Mouse (Mus musculus) adrenal gland, adult 2 months (tissue): ENCODE results near the gene Gm20388. TPM values are rescaled to one million over a fixed set of nuclear protein-coding genes. Genes with fewer than 3 reads are reported as not detected.
"Not testable (repeated sequence)": the region's sequence is repeated elsewhere in the genome, so short reads cannot be mapped to it uniquely, and the experiment has no call there.

ENCODE experiments used
- DNase-seq: peaks from one replicate; pipeline ENCODE4 v3.0.0; 2021
- polyA plus RNA-seq: library from polyadenylated mRNA; depleted of rRNA; stranded (reverse); fragments of >200 nt; gene quantifications from 2 replicates; pipeline ENCODE4 v1.2.3, GENCODE M21; 2012
- total RNA-seq, 2 experiments: library from RNA; stranded (reverse); gene quantifications; 2 replicates each; pipeline ENCODE4 v1.2.3; 2021

Gene Gm20388
- total and polyA plus RNA-seq, 3 experiments, result 5.9 to 50.1 (median 9.9) TPM

DNA sequence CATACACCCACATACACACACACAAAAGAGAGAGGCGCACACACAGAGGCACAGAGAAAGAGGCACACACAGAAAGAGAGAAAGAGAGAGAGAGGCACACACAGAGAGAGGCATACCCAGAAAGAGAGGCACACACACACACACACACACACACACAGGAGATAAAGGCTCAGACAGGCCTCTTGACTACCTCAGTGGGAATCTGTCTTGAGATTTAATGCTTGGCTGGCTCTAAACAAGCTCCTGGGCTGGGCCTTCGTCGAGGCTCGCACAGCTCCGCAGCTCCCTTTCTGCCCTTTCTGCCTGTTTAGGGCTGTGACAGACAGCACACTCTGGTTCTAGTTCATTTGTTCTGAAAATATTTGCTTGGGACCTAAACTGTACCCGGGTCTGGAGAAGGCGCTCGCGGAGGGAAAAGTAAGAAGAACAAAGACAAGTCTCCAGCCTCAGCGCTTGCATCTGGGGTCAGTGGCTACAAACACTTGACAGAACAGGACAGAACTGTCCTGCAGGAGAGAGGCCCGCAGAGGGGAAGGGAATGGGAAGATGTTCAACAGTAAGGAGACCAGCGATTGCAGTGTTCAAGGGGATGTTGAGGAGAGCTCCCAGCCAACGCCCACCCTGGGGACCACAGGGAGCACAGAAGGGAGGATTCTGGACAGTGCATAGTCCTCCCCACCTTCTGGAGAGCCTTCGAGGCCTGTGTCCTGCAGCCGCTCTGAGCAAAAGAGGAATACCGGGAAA, 3880.6 kb downstream of the Gm20388 start:
- no peak for DNase-seq

DNA sequence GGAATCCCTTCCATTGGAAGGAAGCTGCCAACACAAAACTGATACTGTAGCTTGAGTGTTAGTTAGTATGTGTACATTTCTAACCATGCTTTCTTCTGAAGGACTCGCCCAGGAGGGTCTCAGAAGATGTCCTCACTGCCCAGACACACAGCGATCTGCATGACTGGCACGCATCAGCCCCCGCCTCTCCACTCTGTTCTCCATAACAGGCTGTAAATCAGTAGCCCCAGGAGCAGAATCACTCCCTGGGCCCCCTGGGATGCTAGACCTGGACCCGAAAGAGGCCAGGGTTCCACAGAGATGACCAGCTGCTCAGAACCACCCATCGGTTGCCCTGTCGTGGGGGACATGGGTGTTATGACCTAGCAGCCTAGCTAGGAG, 3881.2 kb downstream of the Gm20388 start:
- no peak for DNase-seq

DNA sequence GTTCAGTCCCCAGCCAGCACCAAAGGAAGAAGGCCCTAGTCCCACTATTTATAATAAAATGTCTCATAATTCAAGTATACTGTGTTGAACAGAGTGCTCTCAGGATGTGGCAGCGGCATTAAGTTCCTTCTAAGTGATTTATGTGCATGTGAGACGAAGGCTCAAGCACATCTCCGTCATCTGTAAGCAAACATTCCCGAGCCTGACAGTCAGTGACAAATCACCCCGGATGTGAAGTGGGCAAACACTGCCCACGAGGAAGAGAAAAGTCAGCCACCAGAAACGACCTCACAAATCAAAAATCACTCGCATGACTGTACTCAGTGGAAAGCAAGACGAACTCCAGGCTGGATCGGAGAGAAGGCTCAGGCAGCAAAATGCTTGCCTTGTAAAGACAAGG, 3883.3 kb downstream of the Gm20388 start:
- DNase-seq, result peak; percentile 56

DNA sequence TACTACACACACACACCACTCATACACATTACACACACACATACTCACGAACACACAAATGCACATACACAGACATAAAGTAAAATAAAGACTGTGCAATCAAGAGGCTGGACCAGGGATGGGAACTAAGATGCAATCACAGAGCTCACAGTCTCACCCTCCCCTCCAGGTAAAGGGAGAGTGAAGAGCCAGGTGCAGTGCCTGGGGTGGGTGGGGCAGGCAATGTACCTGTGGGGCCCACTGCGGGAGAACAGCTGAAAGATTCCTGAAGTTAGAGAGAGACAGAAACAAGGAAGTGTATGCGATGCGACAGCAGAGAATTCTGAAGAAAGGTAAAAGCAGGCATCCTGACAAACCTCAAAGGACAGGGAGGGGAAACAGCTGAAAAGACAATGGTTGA, 3884.1 kb downstream of the Gm20388 start:
- DNase-seq, result no peak

DNA sequence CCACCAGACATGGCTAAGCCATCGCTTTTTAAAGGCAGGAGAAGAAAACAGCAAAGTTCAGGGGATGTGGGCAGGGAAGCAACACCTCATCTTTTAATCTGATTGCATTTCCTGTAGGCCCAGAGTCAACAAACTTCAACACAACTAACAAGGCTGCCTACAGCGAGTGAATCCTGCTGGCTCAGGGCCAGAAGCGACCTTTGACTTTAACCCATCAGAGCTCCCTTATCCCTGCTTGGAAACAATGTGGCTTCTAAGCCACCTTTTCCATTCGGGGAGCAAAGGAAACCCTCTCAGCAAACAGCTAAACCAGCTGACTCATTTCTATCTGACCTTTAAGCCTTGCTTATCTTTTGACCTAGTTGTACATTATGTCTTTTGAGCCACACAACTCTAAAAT, 3886.1 kb downstream of the Gm20388 start:
- DNase-seq, result peak; percentile 57

DNA sequence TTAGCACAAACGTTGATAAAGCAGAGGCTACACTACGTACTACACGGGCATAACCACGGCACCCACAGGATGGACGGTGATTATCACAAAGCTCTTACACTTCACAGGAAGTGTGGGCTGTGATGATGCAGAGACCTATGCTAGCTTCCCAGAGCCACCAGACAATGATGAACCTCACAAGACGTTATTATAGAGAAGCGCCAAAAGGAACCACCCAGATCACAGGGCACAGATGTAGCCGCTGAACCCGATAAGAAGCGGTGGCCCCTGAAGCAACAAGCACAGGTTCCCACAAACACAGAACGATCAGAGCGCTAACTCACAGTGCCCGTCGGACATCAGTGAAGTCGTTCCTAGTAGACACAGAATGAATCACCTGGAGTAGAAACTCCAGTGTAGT, 3887.3 kb downstream of the Gm20388 start:
- no peak for DNase-seq

DNA sequence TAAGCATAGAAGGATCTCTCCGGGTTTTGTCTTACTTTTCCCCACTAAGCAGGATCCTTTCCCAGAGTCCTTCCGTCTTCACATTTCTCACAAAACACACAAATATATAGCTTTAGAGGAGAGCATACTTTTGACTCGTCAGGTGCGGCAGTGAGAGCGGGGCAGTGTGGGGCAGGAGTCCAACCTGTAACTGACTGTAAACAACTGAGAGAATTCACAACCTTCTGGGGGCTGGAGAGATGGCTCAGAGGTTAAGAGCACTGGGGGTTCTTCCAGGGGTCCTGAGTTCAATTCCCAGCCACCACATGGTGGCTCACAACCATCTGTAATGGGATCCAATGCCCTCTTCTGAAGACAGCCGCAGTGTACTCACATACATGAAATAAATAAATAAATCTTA, 3888.8 kb downstream of the Gm20388 start:
- DNase-seq, result no peak

DNA sequence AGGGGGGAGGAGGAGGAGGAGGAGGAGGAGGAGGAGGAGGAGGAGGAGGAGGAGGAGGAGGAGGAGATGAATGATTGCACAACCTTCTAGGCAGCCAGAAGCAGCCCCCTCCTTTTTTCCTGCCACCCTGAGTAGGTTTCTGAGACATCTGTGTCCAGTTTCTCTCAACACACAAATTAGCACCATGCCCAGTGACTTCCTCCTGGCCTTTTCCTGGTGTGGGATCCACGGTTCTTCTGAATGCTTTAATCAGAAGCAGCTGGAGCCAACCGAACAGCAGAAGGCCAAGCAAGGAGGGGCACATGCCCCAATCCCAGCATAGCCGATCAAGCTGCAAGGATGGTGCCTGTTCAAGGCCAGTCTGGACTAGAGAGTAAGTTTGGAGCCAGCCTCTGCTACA, 3889.2 kb downstream of the Gm20388 start:
- no peak for DNase-seq

DNA sequence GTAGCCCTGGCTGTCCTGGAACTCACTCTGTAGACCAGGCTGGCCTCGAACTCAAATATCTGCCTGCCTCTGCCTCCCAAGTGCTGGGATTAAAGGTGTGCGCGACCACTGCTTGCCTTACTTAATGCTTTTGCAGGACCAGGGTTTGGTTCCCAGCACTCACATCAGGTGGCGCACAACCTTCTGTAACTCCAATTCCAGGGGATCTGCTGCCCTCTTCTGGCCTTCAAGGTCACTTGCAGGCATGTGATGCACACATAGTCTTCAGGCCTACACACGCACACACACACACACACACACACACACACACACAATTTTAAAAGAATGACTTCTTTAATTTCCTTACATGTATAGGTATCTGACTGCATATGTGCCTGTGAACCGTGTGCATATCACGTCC, 3890.2 kb downstream of the Gm20388 start:
- DNase-seq, result no peak

DNA sequence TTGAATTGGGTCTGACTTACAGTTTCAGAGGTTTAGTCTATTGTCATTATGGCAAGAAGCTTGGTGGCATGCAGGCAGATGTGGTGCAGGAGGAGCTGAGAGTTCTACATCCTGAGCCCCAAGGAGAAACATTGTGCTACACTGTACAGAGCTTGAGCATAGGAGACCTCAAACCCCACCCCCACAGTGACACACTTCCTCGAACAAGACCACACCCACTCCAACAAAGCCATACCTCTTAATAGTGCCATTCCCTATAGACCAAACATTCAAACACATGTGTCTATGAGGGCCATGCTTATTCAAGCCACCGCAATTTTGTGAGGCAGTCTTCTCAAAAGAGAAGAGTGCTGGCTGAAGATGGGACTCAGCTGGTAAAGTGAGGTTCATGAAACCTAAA, 3890.9 kb downstream of the Gm20388 start:
- no peak for DNase-seq

DNA sequence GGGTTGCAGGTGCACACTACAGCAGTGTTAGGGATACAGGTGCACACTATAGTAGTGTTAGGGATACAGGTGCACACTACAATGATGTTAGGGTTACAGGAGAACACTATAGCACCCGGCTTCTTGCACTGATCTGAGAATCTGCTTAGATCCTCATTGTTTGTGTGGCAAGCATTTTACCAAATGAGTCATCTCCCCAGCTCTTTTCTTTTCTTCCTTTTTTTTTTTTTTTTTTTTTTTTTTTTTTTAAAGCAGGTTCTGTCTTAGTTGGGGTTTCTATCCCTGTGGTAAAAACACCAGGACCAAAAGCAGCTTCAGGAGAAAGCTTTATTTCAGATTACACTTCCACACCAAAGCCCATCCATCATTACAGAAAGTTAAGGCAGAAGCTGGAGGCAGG, 3893.0 kb downstream of the Gm20388 start:
- DNase-seq, result no peak

DNA sequence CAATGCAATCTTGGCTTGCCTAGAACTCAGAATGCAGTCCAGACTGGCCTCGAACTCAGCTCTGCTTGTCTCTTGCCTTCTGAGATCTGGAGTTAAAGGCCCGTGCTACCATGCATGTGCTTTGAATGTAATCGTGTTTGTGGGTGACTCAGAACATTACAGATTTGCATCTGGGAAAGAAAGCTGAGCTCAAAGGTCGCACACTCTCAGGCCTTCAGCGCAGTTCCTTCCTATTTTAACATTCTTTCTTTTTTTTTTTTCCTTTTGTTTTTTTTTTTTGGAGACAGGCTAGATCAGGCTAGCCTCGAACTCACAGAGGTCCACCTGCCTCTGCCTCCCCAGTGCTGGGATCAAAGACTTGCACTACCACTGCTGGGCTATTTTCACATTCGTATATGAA, 3893.9 kb downstream of the Gm20388 start:
- DNase-seq, result no peak

DNA sequence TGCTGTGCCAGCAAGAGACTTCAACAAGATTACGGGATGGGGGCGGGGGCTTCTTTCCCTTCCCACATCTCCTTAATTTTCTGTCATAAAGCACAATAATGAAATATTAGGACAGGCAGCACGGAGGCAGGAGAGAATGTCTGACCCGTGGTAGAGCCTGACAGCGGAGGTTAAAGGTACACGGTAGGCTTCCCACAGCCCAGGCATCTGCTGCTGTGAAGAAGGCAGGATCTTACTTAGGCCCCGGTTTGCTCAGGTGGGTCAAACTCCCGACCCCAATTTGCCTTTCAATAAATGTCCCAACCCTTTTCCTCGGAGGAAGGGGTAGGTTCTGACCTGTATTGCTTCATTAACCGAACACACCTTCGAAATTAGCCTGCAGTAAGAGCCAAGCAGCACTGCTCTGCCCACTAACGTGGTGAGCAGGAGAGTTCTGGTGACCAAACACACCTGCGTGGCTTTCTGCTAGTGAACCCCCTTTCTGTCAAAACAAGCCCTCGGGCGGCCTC, 3894.6 kb downstream of the Gm20388 start:
- no peak for DNase-seq

DNA sequence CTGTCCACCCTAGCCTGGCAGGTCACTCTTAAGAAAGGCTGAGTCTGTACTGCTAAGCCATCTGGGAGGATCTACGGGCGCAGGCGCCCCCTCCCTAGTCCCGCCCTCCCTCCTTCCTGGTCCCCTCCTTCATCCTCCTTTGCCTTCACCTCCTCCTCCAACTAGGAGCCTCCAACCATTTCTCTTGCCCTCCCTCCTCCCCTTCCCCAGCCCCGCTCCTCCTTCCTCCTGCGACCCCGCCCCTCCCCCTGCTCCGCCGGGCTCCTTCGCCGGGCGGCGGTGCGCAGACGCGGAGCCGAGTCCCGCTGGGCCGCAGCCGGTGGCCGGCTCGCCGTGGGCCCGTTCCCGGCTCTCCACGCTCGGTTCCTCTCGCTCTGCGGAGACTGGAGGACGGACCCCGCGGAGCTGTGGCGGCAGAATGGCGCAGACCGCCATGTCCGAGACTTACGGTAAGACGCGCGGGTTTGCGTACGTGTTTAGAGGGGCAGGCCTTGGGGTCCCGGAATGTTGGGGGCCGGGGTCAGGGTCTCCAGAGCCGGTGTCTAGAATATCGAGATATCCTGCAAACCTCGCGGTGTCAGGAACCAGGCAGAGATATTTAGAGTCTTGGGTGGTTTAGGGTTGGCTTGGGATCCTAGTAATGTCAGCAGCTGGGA, 3895.2 kb downstream of the Gm20388 start, which contains the start of gene Rab4a:
Gene Rab4a, plus strand, starts transcription at position 268 of the 656 bp plus-strand sequence.
- peak; percentile 91 for DNase-seq

DNA sequence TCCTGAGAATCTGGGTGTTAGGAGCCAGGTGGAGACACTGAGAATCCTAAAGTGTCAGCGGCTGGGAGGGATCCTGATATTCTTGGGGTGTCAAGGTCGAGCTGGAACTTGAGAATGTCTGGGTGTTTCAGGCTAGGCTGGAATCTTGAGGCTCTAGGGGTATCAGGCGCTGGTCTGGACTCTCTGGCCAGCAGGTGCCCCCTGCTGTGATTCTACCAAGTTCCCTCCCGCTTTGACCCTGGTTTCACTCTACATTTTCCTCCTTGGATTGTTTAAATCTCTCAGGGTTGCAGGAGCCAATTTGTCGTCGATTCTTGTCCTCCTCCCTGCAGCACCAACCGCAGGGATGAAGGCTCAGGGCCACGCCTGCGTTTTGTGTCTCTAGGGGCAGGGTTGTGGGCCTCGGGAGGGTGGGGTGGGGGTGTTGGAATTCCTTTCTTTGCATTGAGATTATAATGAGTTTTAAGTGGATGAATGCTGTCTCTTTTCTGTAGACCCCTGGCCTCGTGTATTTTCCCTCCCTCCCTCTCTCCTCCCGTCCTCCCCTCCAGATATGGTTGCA, 3895.8 kb downstream of the Gm20388 start:
- DNase-seq, result no peak

DNA sequence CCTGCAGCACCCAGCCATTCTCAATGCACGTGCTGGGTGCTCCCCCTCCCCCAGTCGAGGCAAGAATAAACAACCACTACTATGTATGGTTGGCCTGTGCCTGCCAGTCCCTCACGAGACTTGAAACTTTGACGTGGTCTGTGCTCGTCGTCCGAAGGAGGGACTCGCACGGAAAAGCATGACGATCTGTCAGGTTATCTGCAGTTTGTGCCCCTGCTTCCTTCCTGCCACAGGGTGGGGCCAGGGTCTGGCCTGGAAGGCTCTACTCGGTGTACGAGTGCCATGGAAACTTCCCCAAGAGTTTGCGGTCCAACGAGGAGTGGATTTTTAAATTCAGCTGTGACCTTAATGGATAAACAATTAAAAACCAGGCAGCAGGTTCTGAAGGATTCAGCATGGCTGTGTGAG, 3896.4 kb downstream of the Gm20388 start:
- DNase-seq, result no peak

DNA sequence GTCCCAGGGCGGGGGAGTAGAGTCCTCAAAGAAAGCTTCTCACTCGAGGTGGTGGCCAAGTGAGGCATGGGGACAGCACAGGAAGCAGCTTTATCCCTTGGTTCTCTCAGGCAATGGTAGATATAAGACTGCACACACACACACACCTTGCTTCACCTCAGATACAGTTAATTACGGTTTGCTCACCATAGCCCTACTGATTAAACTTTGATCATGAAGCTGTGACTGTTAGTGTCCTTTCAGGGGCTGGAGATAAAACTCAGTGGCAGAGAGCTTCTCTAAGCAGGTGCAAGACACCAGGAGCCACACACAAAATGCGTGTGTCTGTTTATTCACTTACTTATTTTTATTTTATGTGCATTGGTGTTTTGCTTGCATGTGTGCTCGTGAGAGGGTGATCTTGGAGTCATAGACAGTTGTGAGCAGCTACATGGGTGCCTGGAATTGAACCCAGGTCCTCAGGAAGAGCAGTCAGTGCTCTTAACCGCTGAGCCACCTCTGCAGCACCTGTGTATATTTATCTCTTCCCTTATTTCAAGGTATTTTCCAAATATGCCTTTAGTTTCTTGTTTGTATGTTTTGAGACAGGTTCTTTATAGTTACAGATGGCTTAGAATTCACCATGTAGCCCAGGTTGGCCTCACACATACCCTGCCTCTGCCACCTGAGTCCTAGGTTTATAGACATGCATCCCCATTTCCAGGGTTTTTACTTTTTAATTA, 3897.4 kb downstream of the Gm20388 start:
- DNase-seq, result no peak

DNA sequence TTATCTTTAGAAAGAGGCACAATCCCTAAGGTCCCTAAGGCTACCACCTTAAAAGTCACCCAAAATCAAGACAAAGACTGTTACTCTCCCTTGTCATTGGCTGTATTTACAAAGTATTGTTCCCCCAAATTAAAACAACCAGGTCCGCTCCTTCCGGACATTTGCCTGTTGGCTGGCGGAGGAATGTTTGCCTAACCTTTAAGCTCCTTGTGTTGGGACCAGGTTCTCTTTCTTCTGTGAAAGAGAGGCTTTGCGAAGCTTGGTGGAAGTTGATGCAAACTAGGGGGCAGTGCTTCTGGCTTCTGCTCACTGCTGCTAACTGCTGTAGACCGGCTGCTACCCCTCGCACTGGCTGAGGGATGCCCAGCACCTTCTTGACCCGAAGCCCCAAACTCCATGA, 3898.0 kb downstream of the Gm20388 start:
- no peak for DNase-seq

DNA sequence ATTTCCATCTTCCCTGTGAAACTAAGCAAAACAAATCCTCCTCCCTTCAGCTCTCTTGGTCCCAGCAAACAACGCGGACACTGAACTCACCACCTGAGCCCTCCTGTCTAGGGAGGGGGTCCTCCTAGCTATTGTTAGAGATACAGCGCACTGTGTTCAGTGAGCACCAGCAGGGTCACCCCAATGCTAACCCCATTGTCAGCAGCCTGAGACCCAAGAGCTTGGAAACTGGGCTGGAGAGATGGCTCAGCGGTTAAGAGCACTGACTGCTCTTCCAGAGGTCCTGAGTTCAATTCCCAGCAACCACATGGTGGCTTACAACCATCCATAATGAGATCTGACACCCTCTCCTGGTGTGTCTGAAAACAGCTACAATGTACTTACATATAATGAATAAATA, 3898.7 kb downstream of the Gm20388 start:
- DNase-seq, result not testable (repeated sequence)

DNA sequence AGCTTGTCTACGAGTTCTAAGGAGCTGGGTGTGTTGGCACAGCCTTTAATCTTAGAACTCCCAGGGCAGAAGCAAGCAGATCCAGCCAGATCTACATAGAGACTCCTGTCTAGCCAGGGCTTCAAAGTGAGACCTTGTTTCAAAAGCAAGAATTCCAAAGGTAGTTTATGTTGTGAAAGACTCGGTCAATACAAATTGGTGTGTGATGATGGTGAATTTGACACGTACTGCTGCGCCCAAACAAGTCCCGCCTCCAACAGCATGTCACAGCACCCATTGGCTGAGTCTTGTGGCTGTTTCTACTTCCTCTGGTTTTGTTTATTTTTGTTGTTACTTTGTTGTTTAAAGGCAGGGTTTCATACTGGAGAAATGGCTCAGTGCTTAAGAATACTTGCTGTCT, 3901.6 kb downstream of the Gm20388 start:
- no peak for DNase-seq

DNA sequence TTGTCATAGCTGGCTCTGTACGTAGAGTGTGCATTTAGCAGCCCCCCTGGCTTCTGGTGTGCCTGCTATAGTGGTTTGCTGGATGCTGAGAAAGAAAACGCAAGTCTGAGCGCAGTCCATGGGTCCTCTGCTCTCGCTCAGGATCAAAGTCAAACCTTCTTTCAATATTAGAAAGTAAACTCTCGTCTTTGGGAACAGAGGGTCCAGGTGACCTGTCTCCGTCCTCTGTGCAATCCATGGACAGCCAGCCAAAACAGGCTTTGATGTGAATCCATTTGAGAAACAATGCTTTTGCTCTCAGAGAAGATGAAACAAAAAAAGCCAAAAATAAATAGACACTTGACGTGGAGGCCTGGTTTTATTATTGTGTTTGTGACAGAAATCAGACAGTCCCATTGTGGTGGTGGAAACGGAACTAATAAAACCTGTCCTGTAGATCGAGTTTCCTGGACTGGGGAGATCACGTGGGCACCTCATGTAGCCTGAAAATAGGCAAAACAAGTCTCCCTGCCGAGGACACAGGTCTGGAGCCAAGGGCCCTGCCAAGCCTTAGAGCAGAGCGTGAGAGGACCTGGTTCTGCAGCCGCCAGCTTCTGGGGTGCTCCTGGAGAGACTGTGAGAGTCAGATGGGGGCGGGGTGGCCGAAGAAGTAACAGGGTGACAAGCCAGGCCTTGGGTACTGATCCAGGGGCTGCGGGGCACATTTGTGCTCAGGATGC, 3902.7 kb downstream of the Gm20388 start:
- DNase-seq, result peak; percentile 45

DNA sequence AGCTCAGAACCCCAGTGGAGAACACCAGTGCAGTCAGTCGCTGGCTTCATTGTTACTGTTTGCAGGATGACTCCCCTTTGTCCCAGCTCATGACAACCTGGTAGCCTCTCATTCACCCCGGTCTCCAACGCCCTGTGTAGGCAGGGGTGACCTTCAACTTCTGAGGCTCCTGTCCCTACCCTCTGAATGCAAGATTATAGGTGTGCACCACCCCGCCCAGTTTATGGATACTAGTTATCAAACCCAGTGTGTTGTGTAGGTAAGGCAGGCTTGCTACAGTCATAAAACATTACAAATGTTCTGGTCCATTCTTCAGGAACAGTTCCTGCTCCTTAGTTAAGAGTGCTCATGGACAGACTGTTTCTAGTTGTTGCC, 3903.2 kb downstream of the Gm20388 start:
- no peak for DNase-seq
